ENCODE assay signal across 8 mouse cellular contexts in genomic region chr16:94354450-94354849, GRCm38 (mm10). TPM values are rescaled to one million over a fixed set of nuclear protein-coding genes. Genes with fewer than 3 reads are reported as not detected.
DNase-seq lines count a peak whose midpoint lies in the region; ATAC-seq and TF ChIP-seq lines count a peak whose summit lies in the region.

No protein-coding gene starts in this region.

- peak; percentile 50 for DNase-seq in hindbrain, postnatal 0 days (ENCODE audit: low spot score)
- DNase-seq in A20 (ENCODE audit: low read depth, low spot score): peak; percentile 79
- DNase-seq in brain, embryonic 14.5 days (ENCODE audit: low read depth): peak; percentile 65
- peak; percentile 17 for DNase-seq in kidney, postnatal 14 days
- peak; percentile 30 to 52 for DNase-seq in thymus, postnatal 36 days
- DNase-seq in ovary, postnatal 14 days (ENCODE audit: low spot score): no peak
- DNase-seq in urinary bladder, adult 18-20 months (ENCODE audit: low spot score in 2 of 2): no peak

- no peak overlapping the region for H3K4me2 ChIP-seq in hindbrain, postnatal 0 days (ENCODE audit: low read depth, low read length)
- no peak overlapping the region for H3K4me2 ChIP-seq in hindbrain, embryonic 13.5 days

- H3K4me1 ChIP-seq in hindbrain, postnatal 0 days (ENCODE audit: insufficient read depth, low read length): 0 out of 2 replicates have a peak, but pooled peaks cover 5% of the 10 kb centered on the region
- H3K4me1 ChIP-seq in hindbrain, embryonic 13.5 days (replicated peaks): peaks cover 11% of the 10 kb centered on the region

- no peaks in the 10 kb centered on the region for H3K36me3 ChIP-seq in hindbrain, postnatal 0 days (ENCODE audit: insufficient read depth, low read length)
- no peaks in the 10 kb centered on the region for H3K36me3 ChIP-seq in hindbrain, embryonic 13.5 days

- no peak overlapping the region for H3K27ac ChIP-seq in hindbrain, postnatal 0 days
- H3K27ac ChIP-seq in hindbrain, embryonic 13.5 days: no peak overlapping the region

- H3K9me3 ChIP-seq in hindbrain, postnatal 0 days (ENCODE audit: low read length): no peaks in the 10 kb centered on the region
- H3K9me3 ChIP-seq in hindbrain, embryonic 13.5 days: no peaks in the 10 kb centered on the region

- no peak for TF ChIP-seq POLR2A in brain, embryonic 14.5 days (IDR thresholded peaks at IDR 0.05; ENCODE audit: borderline replicate concordance, extremely low read depth, insufficient read depth, insufficient read length, poor library complexity, severe bottlenecking)

- H3K27me3 ChIP-seq in hindbrain, postnatal 0 days (ENCODE audit: insufficient read depth, low read length): no peaks in the 10 kb centered on the region
- no peaks in the 10 kb centered on the region for H3K27me3 ChIP-seq in hindbrain, embryonic 13.5 days

- 45% methylated on average over 9 of the region's 9 CpGs for WGBS in hindbrain, postnatal 0 days
- 57% methylated on average over 9 of the region's 9 CpGs for WGBS in hindbrain, embryonic 13.5 days

- H3K9ac ChIP-seq in hindbrain, postnatal 0 days (replicated peaks; ENCODE audit: low read length): no peak overlapping the region
- H3K9ac ChIP-seq in hindbrain, embryonic 13.5 days: no peak overlapping the region

- H3K4me3 ChIP-seq in hindbrain, postnatal 0 days (ENCODE audit: low read length): no peak overlapping the region
- no peak overlapping the region for H3K4me3 ChIP-seq in hindbrain, embryonic 13.5 days

- no peak for TF ChIP-seq CTCF in hindbrain, postnatal 0 days (IDR thresholded peaks at IDR 0.05; ENCODE audit: low read depth)
- TF ChIP-seq CTCF in brain, embryonic 14.5 days (IDR thresholded peaks at IDR 0.05; ENCODE audit: borderline replicate concordance, extremely low read depth, insufficient read depth, insufficient read length): no peak

- peak; percentile 71; the same call in 1 of the 2 replicates for ATAC-seq in hindbrain, postnatal 0 days
- no peak for ATAC-seq in hindbrain, embryonic 13.5 days (ENCODE audit: low FRiP score)

RNA-seq across cellular contexts. Expression of gene Ttc3, which starts 16.0 kb away (rescaled TPM):
- 848 and 1,018 TPM in 2 replicates for total RNA-seq in hindbrain, postnatal 0 days (2014; rRNA removed)
- 985 and 1,014 TPM in 2 replicates for polyA plus RNA-seq in hindbrain, postnatal 0 days (2015; fragmentation: Nextera tagmentation; extraction: Ambion mirVana)
- 848 and 849 TPM in 2 replicates for polyA plus RNA-seq in hindbrain, embryonic 13.5 days (2015; fragmentation: Nextera tagmentation; extraction: Ambion mirVana)
- 290 and 425 TPM in 2 replicates for polyA plus RNA-seq in brain, embryonic 14.5 days (2012; rRNA removed)

RNA-seq across cellular contexts. Expression of gene Pigp, which starts 17.2 kb away (rescaled TPM):
- 82.8 and 100 TPM in 2 replicates for total RNA-seq in hindbrain, postnatal 0 days (2014; rRNA removed)
- 139 and 155 TPM in 2 replicates for polyA plus RNA-seq in hindbrain, postnatal 0 days (2015; fragmentation: Nextera tagmentation; extraction: Ambion mirVana)
- 137 and 141 TPM in 2 replicates for polyA plus RNA-seq in hindbrain, embryonic 13.5 days (2015; fragmentation: Nextera tagmentation; extraction: Ambion mirVana)
- 76.8 and 101 TPM in 2 replicates for polyA plus RNA-seq in brain, embryonic 14.5 days (2012; rRNA removed)

RNA-seq across cellular contexts. Expression of gene Ripply3, which starts 26.2 kb away (rescaled TPM):
- 0.68 and 2.2 TPM in 2 replicates for total RNA-seq in hindbrain, postnatal 0 days (2014; rRNA removed)
- 0.91 and 1.0 TPM in 2 replicates for polyA plus RNA-seq in hindbrain, postnatal 0 days (2015; fragmentation: Nextera tagmentation; extraction: Ambion mirVana)
- 1.8 and 2.7 TPM in 2 replicates for polyA plus RNA-seq in hindbrain, embryonic 13.5 days (2015; fragmentation: Nextera tagmentation; extraction: Ambion mirVana)
- polyA plus RNA-seq in brain, embryonic 14.5 days (2012; rRNA removed): 1.1 and 1.4 TPM in 2 replicates

RNA-seq across cellular contexts. Expression of gene Hlcs, which starts 41.1 kb away (rescaled TPM):
- total RNA-seq in hindbrain, postnatal 0 days (2014; rRNA removed): 8.1 and 9.4 TPM in 2 replicates
- 7.3 TPM in 2 replicates for polyA plus RNA-seq in hindbrain, postnatal 0 days (2015; fragmentation: Nextera tagmentation; extraction: Ambion mirVana)
- polyA plus RNA-seq in hindbrain, embryonic 13.5 days (2015; fragmentation: Nextera tagmentation; extraction: Ambion mirVana): 8.0 and 9.3 TPM in 2 replicates
- 6.3 and 7.2 TPM in 2 replicates for polyA plus RNA-seq in brain, embryonic 14.5 days (2012; rRNA removed)

Comparison
In these comparisons a context has a peak if more than half of its experiments do, and no peak if none do; other contexts are left out.
1. DNase-seq: peak in hindbrain, postnatal 0 days (single experiment), A20 (single experiment), brain, embryonic 14.5 days (single experiment), kidney, postnatal 14 days (single experiment) and thymus, postnatal 36 days (2 of 2); none in ovary, postnatal 14 days (single experiment) and urinary bladder, adult 18-20 months (0 of 2).